Mouse (Mus musculus) kidney, postnatal 25 days (tissue): ENCODE data around the gene Susd1.

Experiments used
- DNase-seq, 2 experiments: peaks; one replicate each; pipeline ENCODE4 v3.0.0; 2021; ENCODE audit warnings: mixed read lengths in 2 of 2

Gene Susd1

GRCm38 (mm10) chr4:59279111-59279510 is 159.3 kb downstream of the Susd1 start:
- no peak for DNase-seq

- DNase-seq = no peak
These were observed 160.0 kb downstream of the Susd1 start for GRCm38 (mm10) chr4:59278410-59278809.

GRCm38 (mm10) chr4:59277958-59278357 is 160.5 kb downstream of the Susd1 start:
- no peak for DNase-seq

GRCm38 (mm10) chr4:59275956-59276355 is 162.5 kb downstream of the Susd1 start:
- peak in 1 of 2 experiments; percentile 10 for DNase-seq

- DNase-seq = no peak
These were observed 162.9 kb downstream of the Susd1 start for GRCm38 (mm10) chr4:59275494-59275893.

- no peak for DNase-seq
These were observed 164.3 kb downstream of the Susd1 start for GRCm38 (mm10) chr4:59274136-59274535.

- peak; percentile 74 to 76 for DNase-seq
These were observed 165.1 kb downstream of the Susd1 start for GRCm38 (mm10) chr4:59273342-59273741.

- no peak for DNase-seq
These were observed 172.8 kb downstream of the Susd1 start for GRCm38 (mm10) chr4:59265631-59266030.

GRCm38 (mm10) chr4:59265182-59265581 is 173.3 kb downstream of the Susd1 start:
- no peak for DNase-seq
